In genomic region chr15:6661951-6662350, GRCm38 (mm10) we compare ENCODE assay signal across 26 mouse cellular contexts. TPM values are rescaled to one million over a fixed set of nuclear protein-coding genes. Genes with fewer than 3 reads are reported as not detected.
DNase-seq lines count a peak whose midpoint lies in the region; ATAC-seq and TF ChIP-seq lines count a peak whose summit lies in the region.
"Had no signal": no experiment of that assay in that cellular context is flagged by ENCODE, and none has a peak within 500 bp of the region (broad histone marks: within the 10 kb centered on the region; RNA-seq: fewer than 3 reads in every experiment).

No protein-coding gene starts in this region.

- WGBS in kidney, embryonic 15.5 days, result 20% methylated on average over 3 of the region's 3 CpGs
- WGBS in kidney, postnatal 0 days, result 14% methylated on average over 3 of the region's 3 CpGs
- 45% methylated on average over 3 of the region's 3 CpGs for WGBS in limb, embryonic 10.5 days

- in situ Hi-C loops in ES-E14 (cut with MboI; ENCODE audit: low sequenced_read_pairs in 2 of 2, unreplicated experiment in 2 of 2), result no loop called here

- peak; percentile 86 for ATAC-seq in kidney, embryonic 15.5 days (replicated peaks; ENCODE audit: low FRiP score)
- ATAC-seq in kidney, postnatal 0 days (replicated peaks; ENCODE audit: low FRiP score, low read depth), result 0 out of 2 replicates have a peak, but pooled peaks have one; percentile 43
- ATAC-seq: forebrain, embryonic 13.5 days; forebrain, embryonic 15.5 days; forebrain, postnatal 0 days; Patski had no signal

- no peak for TF ChIP-seq CTCF in kidney, postnatal 0 days (IDR thresholded peaks at IDR 0.05; ENCODE audit: low read depth)

- no peak for DNase-seq in kidney, adult 9 months
- peak; percentile 54 for DNase-seq in kidney, postnatal 0 days (ENCODE audit: low spot score)
- DNase-seq in kidney, adult 11 months, result no peak
- DNase-seq in ES-CJ7 (ENCODE audit: low read depth, low spot score) (peak; percentile 24), ES-E14 (ENCODE audit: low read depth, low spot score) (peak; percentile 38)
- no peak for DNase-seq in limb, embryonic 10.5 days (ENCODE audit: low spot score)
- no peak for DNase-seq in Muller cell, postnatal 12 days (ENCODE audit: inconsistent ontology term)
- DNase-seq: adrenal gland, adult 2 months; adrenal gland, postnatal 10 days; adrenal gland, postnatal 25 days; cerebellum, adult 11 months; cerebellum, adult 18-20 months; cerebellum, adult 8-10 months; cerebellum, adult 9-11 months; cerebellum, postnatal 14 days; cerebellum, postnatal 36 days; embryo, embryonic 11 days; forebrain, postnatal 0 days had no signal

- no peak overlapping the region for H3K4me3 ChIP-seq in kidney, embryonic 15.5 days (replicated peaks)
- no peak overlapping the region for H3K4me3 ChIP-seq in kidney, postnatal 0 days (replicated peaks; ENCODE audit: low read depth, low read length)
- no peak overlapping the region for H3K4me3 ChIP-seq in ES-E14 (ENCODE audit: insufficient read depth in 1 of 2, low read depth in 1 of 2, low read length in 2 of 2, poor library complexity in 1 of 2, severe bottlenecking in 1 of 2)
- no peak overlapping the region for H3K4me3 ChIP-seq in limb, embryonic 10.5 days
- H3K4me3 ChIP-seq: embryonic facial prominence, embryonic 13.5 days; embryonic facial prominence, embryonic 15.5 days; erythroblast, embryonic 14.5 days; forebrain, embryonic 10.5 days; forebrain, embryonic 13.5 days; forebrain, embryonic 15.5 days had no signal

- H3K4me2 ChIP-seq in kidney, embryonic 15.5 days, result no peak overlapping the region
- no peak overlapping the region for H3K4me2 ChIP-seq in kidney, postnatal 0 days (ENCODE audit: low read length)
- H3K4me2 ChIP-seq: embryonic facial prominence, embryonic 13.5 days; embryonic facial prominence, embryonic 15.5 days; forebrain, embryonic 13.5 days; forebrain, embryonic 15.5 days had no signal

- no peak overlapping the region for H3K9ac ChIP-seq in kidney, embryonic 15.5 days
- H3K9ac ChIP-seq in kidney, postnatal 0 days (ENCODE audit: low read depth, low read length), result no peak overlapping the region
- H3K9ac ChIP-seq in ES-E14 (ENCODE audit: insufficient read depth, low read depth, low read length, poor library complexity, severe bottlenecking), result no peak overlapping the region
- H3K9ac ChIP-seq: embryonic facial prominence, embryonic 13.5 days; embryonic facial prominence, embryonic 15.5 days; forebrain, embryonic 13.5 days; forebrain, embryonic 15.5 days; forebrain, postnatal 0 days had no signal

- no peaks in the 10 kb centered on the region for H3K9me3 ChIP-seq in kidney, embryonic 15.5 days (replicated peaks)
- no peaks in the 10 kb centered on the region for H3K9me3 ChIP-seq in kidney, postnatal 0 days (replicated peaks; ENCODE audit: low read length)
- H3K9me3 ChIP-seq in ES-E14 (ENCODE audit: control insufficient read depth, insufficient read depth, low read depth, low read length), result no peaks in the 10 kb centered on the region
- no peaks in the 10 kb centered on the region for H3K9me3 ChIP-seq in limb, embryonic 10.5 days (replicated peaks)
- H3K9me3 ChIP-seq: embryonic facial prominence, embryonic 13.5 days; embryonic facial prominence, embryonic 15.5 days; forebrain, embryonic 10.5 days; forebrain, embryonic 13.5 days; forebrain, embryonic 15.5 days had no signal

- no peaks in the 10 kb centered on the region for H3K4me1 ChIP-seq in kidney, embryonic 15.5 days
- H3K4me1 ChIP-seq in kidney, postnatal 0 days (replicated peaks; ENCODE audit: insufficient read depth, low read length), result no peaks in the 10 kb centered on the region
- H3K4me1 ChIP-seq in ES-E14 (ENCODE audit: control insufficient read depth in 2 of 2, insufficient read depth in 2 of 2, low read length in 2 of 2, poor library complexity in 1 of 2), result peaks cover 6 to 7% of the 10 kb centered on the region in 2 experiments
- no peaks in the 10 kb centered on the region for H3K4me1 ChIP-seq in limb, embryonic 10.5 days
- H3K4me1 ChIP-seq: embryonic facial prominence, embryonic 15.5 days; forebrain, embryonic 13.5 days; forebrain, embryonic 15.5 days had no signal

- no peak overlapping the region for H3K27ac ChIP-seq in kidney, embryonic 15.5 days
- no peak overlapping the region for H3K27ac ChIP-seq in kidney, postnatal 0 days
- no peak overlapping the region for H3K27ac ChIP-seq in ES-E14 (ENCODE audit: insufficient read depth, low read depth, low read length, poor library complexity, severe bottlenecking)
- no peak overlapping the region for H3K27ac ChIP-seq in limb, embryonic 10.5 days
- H3K27ac ChIP-seq: embryonic facial prominence, embryonic 13.5 days; embryonic facial prominence, embryonic 15.5 days; forebrain, embryonic 10.5 days; forebrain, embryonic 13.5 days; forebrain, embryonic 15.5 days had no signal

- H3K36me3 ChIP-seq in kidney, embryonic 15.5 days, result no peaks in the 10 kb centered on the region
- no peaks in the 10 kb centered on the region for H3K36me3 ChIP-seq in kidney, postnatal 0 days (ENCODE audit: insufficient read depth, low read length)
- no peaks in the 10 kb centered on the region for H3K36me3 ChIP-seq in ES-E14 (ENCODE audit: control insufficient read depth, insufficient read depth, low read length, poor library complexity, severe bottlenecking)
- H3K36me3 ChIP-seq in limb, embryonic 10.5 days, result no peaks in the 10 kb centered on the region
- H3K36me3 ChIP-seq: embryonic facial prominence, embryonic 13.5 days; embryonic facial prominence, embryonic 15.5 days; forebrain, embryonic 10.5 days; forebrain, embryonic 15.5 days had no signal

- H3K27me3 ChIP-seq in kidney, embryonic 15.5 days, result no peaks in the 10 kb centered on the region
- H3K27me3 ChIP-seq in kidney, postnatal 0 days (ENCODE audit: insufficient read depth, low read length), result no peaks in the 10 kb centered on the region
- no peaks in the 10 kb centered on the region for H3K27me3 ChIP-seq in limb, embryonic 10.5 days (ENCODE audit: low read depth, poor library complexity, severe bottlenecking)
- H3K27me3 ChIP-seq: embryonic facial prominence, embryonic 13.5 days; embryonic facial prominence, embryonic 15.5 days; forebrain, embryonic 13.5 days; forebrain, embryonic 15.5 days; Patski had no signal

TF ChIP-seq in ES-E14, 5 proteins besides CTCF, POLR2A, EP300 and RAD21:
- TF ChIP-seq HCFC1 (IDR thresholded peaks at IDR 0.05; ENCODE audit: borderline replicate concordance, insufficient read depth, low read length) (no peak), ZC3H11A (IDR thresholded peaks at IDR 0.05; ENCODE audit: borderline replicate concordance, low read depth, low read length) (no peak), CHD2 (IDR thresholded peaks at IDR 0.05; ENCODE audit: low read depth, low read length) (no peak), MAFK (IDR thresholded peaks at IDR 0.05; ENCODE audit: insufficient read depth, low read depth, low read length) (no peak), ZNF384 (IDR thresholded peaks at IDR 0.05; ENCODE audit: low read depth, low read length) (no peak)

RNA-seq across cellular contexts. Expression of gene Rictor, which starts 46.2 kb away (rescaled TPM):
- 39.8 and 41.9 TPM in 2 replicates for polyA plus RNA-seq in kidney, embryonic 15.5 days (2015; fragmentation: Nextera tagmentation; extraction: Ambion mirVana)
- polyA plus RNA-seq in kidney, postnatal 0 days (2015; fragmentation: Nextera tagmentation; extraction: Ambion mirVana), result 28.3 and 29.6 TPM in 2 replicates
- 29.5 and 32.7 TPM in 2 replicates for total RNA-seq in ES-E14 (2012; rRNA removed)
- polyA plus RNA-seq in limb, embryonic 10.5 days (2016; fragmentation: Nextera tagmentation; extraction: Ambion mirVana), result 33.3 and 37.7 TPM in 2 replicates

Comparison
In these comparisons a context has a peak if more than half of its experiments do, and no peak if none do; other contexts are left out.
1. DNase-seq: peak in kidney, postnatal 0 days (single experiment), ES-CJ7 (single experiment) and ES-E14 (single experiment); none in kidney, adult 9 months (single experiment), kidney, adult 11 months (single experiment), limb, embryonic 10.5 days (single experiment) and Muller cell, postnatal 12 days (single experiment).